Mouse (Mus musculus): ENCODE measurements around the gene Rasl10a. TPM values are rescaled to one million over a fixed set of nuclear protein-coding genes. Genes with fewer than 3 reads are reported as not detected.
A peak's percentile ranks its signal among the peaks of the same experiment; 100 is the strongest.

Rasl10a gene
- 2.8 and 3.2 TPM in 2 replicates for polyA plus RNA-seq (2016; fragmentation: Nextera tagmentation; extraction: Ambion mirVana)

DNA sequence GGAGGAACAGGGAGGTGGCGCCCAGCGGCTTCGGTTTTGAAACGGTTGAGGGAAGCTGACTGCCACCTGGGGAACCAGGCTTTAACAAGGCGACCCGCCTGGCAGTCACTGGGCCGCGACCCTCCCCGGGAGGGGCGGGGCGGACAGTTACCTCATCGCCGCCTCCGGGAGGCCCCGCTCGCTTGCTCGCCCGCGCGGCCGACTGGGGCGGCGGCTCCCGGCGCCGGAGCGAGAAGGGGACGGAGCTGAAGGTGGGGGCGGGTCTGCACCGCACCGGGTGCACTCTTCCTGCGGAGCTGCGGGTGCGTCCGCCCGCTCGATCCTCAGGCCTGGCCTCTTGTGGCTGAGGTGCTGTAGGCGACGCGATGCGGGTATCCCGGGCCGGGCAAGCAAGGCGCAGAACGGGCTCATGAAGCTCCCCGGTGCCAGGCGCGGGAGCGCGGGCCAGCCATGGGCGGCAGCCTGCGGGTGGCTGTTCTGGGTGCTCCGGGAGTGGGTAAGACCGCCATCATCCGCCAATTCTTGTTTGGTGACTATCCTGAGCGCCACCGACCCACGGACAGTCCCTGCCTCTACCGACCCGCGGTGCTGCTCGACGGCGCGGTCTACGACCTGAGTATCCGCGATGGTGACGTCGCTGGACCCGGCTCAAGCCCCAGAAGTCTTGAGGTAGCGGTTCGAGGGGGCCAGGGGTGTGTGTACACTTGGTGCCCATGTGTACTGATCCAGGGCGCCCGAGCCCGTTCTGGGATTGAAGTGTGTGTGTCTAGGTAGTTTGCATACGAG, at the start of gene Rasl10a:
Gene Rasl10a, plus strand, starts transcription at position 273 of the 786 bp plus-strand sequence.
- Histone ChIP-seq H3K36me3 (peaks cover 5% of the 10 kb centered on the region; the same call in 1 of the 2 replicates), H3K4me1 (replicated peaks) (peaks cover 64% of the 10 kb centered on the region), H3K9ac (replicated peaks) (peak within 1 kb of the TSS; percentile 56), H3K4me3 (replicated peaks) (peak within 1 kb of the TSS; percentile 51), H3K27ac (no peak within 1 kb of the TSS), H3K27me3 (peaks cover 88% of the 10 kb centered on the region), H3K4me2 (peak within 1 kb of the TSS; percentile 91), H3K9me3 (no peaks in the 10 kb centered on the region)
- 1% methylated on average over 75 of the region's 77 CpGs for WGBS
- no peak for ATAC-seq (ENCODE audit: insufficient number of reproducible peaks, insufficient read depth, low FRiP score, low TSS enrichment, low read depth)

DNA sequence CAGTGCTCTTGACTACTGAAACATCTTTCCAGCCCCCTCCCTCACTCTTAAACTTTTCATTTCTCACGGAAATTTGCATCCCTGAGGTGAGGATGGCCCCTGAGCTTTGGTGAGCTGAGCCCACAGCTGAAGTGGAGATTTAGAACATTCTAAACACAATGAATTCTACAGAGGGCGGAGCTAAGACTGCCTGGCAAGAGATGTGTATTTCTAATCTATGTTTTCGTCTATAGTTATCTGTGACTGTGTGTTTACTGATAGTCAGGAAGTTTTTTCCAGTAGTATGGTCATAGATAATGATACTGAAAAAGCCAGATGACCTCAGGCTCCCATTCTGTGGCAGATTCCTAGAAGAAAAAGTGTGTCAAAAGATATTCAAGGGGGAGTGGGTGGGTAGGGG, 49.1 kb upstream of the Rasl10a start:
- ATAC-seq (ENCODE audit: insufficient number of reproducible peaks, insufficient read depth, low FRiP score, low TSS enrichment, low read depth) = no peak
- no peak overlapping the region for H3K4me2 ChIP-seq
- no peaks in the 10 kb centered on the region for H3K9me3 ChIP-seq
- WGBS = 93% methylated on average over 3 of the region's 3 CpGs
- no peaks in the 10 kb centered on the region for H3K4me1 ChIP-seq (replicated peaks)
- H3K4me3 ChIP-seq (replicated peaks) = no peak overlapping the region
- H3K27me3 ChIP-seq = no peaks in the 10 kb centered on the region
- H3K36me3 ChIP-seq = peaks cover 29% of the 10 kb centered on the region
- H3K9ac ChIP-seq (replicated peaks) = no peak overlapping the region
- no peak overlapping the region for H3K27ac ChIP-seq

DNA sequence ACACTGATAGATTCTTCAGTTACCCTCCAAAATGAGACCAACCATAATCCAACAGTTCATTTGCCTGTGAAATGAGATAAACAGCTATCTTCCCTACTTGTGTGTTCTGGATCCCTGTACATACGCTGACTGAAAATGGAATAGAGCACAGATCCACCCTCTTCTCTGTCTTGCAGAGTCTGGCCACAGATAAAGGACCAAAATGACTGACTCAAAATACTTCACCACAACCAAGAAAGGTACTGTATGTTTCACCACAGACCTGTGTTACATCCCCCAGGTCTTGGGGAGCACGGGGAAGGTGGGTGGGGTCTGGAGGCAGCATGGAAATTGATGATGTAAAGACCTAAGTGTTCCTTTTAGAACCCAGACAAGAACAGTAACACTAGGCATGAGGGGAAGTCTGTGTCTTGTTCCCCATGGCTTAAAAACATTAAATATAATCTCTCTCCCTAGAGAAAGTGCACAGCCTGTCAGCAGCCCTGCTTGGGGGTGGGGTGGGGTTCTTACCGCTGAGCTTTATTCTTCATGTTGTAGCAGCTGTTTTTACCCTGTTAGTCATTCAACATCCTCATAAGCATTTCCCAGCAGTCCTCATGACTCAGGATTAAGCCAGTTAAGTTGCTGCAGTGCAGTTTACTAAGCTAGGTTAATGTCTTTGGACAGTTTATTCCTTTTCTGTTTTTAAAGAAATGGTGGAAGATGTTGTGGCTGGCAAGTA, 48.4 kb upstream of the Rasl10a start:
- no peak overlapping the region for H3K27ac ChIP-seq
- no peak overlapping the region for H3K9ac ChIP-seq (replicated peaks)
- no peaks in the 10 kb centered on the region for H3K9me3 ChIP-seq
- ATAC-seq (ENCODE audit: insufficient number of reproducible peaks, insufficient read depth, low FRiP score, low TSS enrichment, low read depth) = no peak
- H3K4me3 ChIP-seq (replicated peaks) = no peak overlapping the region
- 87% methylated on average over 3 of the region's 3 CpGs for WGBS
- no peaks in the 10 kb centered on the region for H3K4me1 ChIP-seq (replicated peaks)
- H3K4me2 ChIP-seq = no peak overlapping the region
- H3K27me3 ChIP-seq = no peaks in the 10 kb centered on the region
- peaks cover 34% of the 10 kb centered on the region for H3K36me3 ChIP-seq

DNA sequence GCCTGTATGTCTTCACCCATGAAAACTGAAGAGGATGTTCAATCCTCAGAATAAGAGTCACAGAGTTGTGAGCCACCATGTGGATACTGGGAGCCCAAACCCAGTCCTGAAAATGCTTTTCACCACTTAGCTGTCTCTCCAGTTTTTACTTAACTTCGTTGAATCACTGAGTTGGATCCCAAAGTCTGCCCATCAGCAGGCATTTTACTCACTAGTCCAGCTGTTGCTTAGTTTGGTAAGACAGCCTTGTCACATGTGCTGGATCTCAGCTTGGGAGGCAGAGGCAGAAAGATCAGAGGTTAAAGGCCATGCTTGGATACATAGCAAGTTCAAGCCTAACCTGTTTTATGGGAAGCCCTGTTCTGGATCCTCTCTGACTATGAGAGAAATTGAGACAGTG, 47.7 kb upstream of the Rasl10a start:
- Histone ChIP-seq H3K9me3 (no peaks in the 10 kb centered on the region), H3K4me2 (no peak overlapping the region), H3K4me1 (replicated peaks) (no peaks in the 10 kb centered on the region), H3K36me3 (peaks cover 37% of the 10 kb centered on the region), H3K27ac (no peak overlapping the region), H3K9ac (replicated peaks) (no peak overlapping the region), H3K27me3 (no peaks in the 10 kb centered on the region), H3K4me3 (replicated peaks) (no peak overlapping the region)
- ATAC-seq (ENCODE audit: insufficient number of reproducible peaks, insufficient read depth, low FRiP score, low TSS enrichment, low read depth) = no peak
- 73% methylated on average over 1 of the region's 1 CpGs for WGBS

DNA sequence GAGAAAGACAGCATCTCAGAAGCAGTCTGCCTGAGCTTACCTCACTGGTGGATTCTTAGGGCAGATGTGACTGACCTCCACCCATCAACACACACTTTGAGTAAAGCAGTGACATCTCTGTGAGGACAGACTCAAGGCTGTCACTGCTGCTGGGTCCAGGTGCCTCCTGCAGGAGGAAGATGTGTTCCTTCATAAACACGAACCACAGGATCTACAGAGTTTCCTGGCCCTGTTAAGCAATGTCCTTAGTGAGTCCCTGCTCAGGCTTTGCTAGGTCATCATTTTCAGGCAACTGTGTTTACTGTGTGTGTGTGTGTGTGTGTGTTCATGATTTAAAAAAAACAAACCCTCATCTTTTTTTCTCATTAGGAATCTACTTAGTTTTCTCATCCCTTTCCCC, 46.4 kb upstream of the Rasl10a start:
- no peaks in the 10 kb centered on the region for H3K27me3 ChIP-seq
- no peaks in the 10 kb centered on the region for H3K9me3 ChIP-seq
- peaks cover 46% of the 10 kb centered on the region for H3K36me3 ChIP-seq
- ATAC-seq (ENCODE audit: insufficient number of reproducible peaks, insufficient read depth, low FRiP score, low TSS enrichment, low read depth) = no peak
- 69% methylated on average over 1 of the region's 1 CpGs for WGBS
- no peak overlapping the region for H3K4me2 ChIP-seq
- no peaks in the 10 kb centered on the region for H3K4me1 ChIP-seq (replicated peaks)
- H3K4me3 ChIP-seq (replicated peaks) = no peak overlapping the region
- H3K27ac ChIP-seq = no peak overlapping the region
- no peak overlapping the region for H3K9ac ChIP-seq (replicated peaks)

DNA sequence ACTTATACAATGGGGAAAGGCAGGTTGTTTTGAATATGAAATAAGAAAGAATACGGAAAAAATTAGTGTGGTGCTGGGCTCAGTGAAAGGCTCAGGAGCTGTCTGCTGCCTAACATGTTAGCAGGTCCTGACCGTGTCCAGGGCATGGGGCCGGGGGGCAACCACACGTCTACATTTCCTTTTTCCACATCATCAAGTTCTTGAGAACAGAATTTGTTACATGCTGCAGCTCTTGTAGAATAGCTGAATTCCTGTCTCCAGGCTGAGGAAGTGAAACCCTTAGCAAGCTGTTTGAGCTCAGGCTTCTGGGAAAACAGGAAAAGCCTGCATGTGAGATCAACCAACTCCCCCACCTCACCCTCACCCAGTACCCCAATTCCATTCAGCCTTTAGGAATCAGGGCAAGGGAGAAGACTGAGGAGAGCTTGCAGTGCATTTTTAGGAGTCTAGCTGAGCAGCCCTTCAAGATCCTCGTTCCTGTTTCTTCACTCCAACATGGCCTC, 45.7 kb upstream of the Rasl10a start:
- Histone ChIP-seq H3K9ac (replicated peaks) (no peak overlapping the region), H3K4me1 (replicated peaks) (no peaks in the 10 kb centered on the region), H3K9me3 (no peaks in the 10 kb centered on the region), H3K4me2 (no peak overlapping the region), H3K27me3 (no peaks in the 10 kb centered on the region), H3K36me3 (peaks cover 54% of the 10 kb centered on the region), H3K4me3 (replicated peaks) (no peak overlapping the region), H3K27ac (no peak overlapping the region)
- no peak for ATAC-seq (ENCODE audit: insufficient number of reproducible peaks, insufficient read depth, low FRiP score, low TSS enrichment, low read depth)
- WGBS = 87% methylated on average over 5 of the region's 5 CpGs

DNA sequence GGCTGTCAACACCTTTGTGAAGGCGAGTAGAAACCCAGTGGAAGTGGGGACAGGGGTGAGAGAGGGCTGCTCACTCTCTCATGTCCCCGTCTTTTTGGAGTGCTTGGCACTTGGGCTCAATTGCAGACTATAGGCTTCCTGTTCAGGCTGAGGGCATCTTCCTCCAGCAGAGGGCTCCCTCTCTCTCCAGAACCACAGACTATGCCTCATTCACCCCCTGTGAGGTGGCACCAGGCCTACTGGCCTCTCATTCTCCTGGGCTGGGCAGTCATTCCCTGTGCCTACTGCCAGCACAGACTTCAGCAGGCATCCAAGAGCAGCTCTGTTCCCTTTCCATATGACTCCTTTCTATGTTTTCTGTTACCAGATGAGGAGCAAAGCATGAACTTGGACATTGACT, 42.2 kb upstream of the Rasl10a start:
- Histone ChIP-seq H3K4me1 (replicated peaks) (no peaks in the 10 kb centered on the region), H3K36me3 (peaks cover 78% of the 10 kb centered on the region), H3K27me3 (no peaks in the 10 kb centered on the region), H3K9ac (replicated peaks) (no peak overlapping the region), H3K4me3 (replicated peaks) (no peak overlapping the region), H3K9me3 (no peaks in the 10 kb centered on the region), H3K27ac (no peak overlapping the region), H3K4me2 (no peak overlapping the region)
- ATAC-seq (ENCODE audit: insufficient number of reproducible peaks, insufficient read depth, low FRiP score, low TSS enrichment, low read depth) = no peak
- WGBS = 58% methylated on average over 2 of the region's 2 CpGs

DNA sequence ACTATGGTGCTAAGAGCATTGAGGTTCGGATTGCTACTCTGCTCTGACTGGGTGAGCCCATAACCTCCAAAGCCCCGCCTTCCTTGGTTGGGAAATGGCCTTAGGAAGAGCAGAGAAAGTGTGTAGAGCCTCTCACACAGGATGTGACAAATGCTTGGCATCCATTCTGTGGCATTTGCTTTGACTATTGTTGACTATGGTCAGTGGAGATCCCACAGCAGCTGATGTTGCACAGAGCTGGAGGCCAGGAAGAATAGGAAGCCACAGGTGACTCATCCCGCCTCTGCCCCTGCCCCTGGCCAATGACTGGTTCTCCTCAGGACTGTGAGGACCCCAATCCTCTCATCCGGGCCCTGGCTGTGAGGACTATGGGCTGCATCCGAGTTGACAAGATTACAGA, 41.6 kb upstream of the Rasl10a start:
- H3K27ac ChIP-seq = no peak overlapping the region
- no peak overlapping the region for H3K4me3 ChIP-seq (replicated peaks)
- H3K9ac ChIP-seq (replicated peaks) = no peak overlapping the region
- ATAC-seq (ENCODE audit: insufficient number of reproducible peaks, insufficient read depth, low FRiP score, low TSS enrichment, low read depth) = no peak
- H3K36me3 ChIP-seq = peaks cover 78% of the 10 kb centered on the region
- H3K4me1 ChIP-seq (replicated peaks) = no peaks in the 10 kb centered on the region
- no peaks in the 10 kb centered on the region for H3K9me3 ChIP-seq
- H3K27me3 ChIP-seq = no peaks in the 10 kb centered on the region
- WGBS = 88% methylated on average over 5 of the region's 5 CpGs
- no peak overlapping the region for H3K4me2 ChIP-seq

DNA sequence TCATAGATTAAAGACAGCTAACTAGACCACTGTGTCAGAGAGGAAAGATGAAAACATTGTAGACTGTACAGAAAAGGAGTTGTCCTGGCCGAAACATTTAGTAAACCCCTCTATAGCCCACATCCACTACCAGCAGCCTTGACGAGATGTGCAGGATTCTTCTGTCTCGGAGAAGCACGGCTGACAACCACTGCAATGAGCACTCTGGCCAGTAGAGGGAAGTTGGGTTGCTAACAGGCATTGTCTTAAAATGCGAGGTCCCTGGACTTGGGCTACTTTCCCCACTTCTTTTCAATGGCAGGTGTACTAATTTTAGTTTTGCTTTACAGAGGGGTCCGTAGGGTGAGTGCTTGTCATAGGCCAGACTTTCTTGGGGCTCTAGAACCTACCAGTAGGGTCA, 40.4 kb upstream of the Rasl10a start:
- 71% methylated on average over 6 of the region's 6 CpGs for WGBS
- no peak overlapping the region for H3K4me2 ChIP-seq
- no peak overlapping the region for H3K9ac ChIP-seq (replicated peaks)
- H3K27me3 ChIP-seq = no peaks in the 10 kb centered on the region
- H3K9me3 ChIP-seq = no peaks in the 10 kb centered on the region
- no peak overlapping the region for H3K4me3 ChIP-seq (replicated peaks)
- peaks cover 76% of the 10 kb centered on the region for H3K36me3 ChIP-seq
- H3K4me1 ChIP-seq (replicated peaks) = no peaks in the 10 kb centered on the region
- ATAC-seq (ENCODE audit: insufficient number of reproducible peaks, insufficient read depth, low FRiP score, low TSS enrichment, low read depth) = no peak
- H3K27ac ChIP-seq = no peak overlapping the region

DNA sequence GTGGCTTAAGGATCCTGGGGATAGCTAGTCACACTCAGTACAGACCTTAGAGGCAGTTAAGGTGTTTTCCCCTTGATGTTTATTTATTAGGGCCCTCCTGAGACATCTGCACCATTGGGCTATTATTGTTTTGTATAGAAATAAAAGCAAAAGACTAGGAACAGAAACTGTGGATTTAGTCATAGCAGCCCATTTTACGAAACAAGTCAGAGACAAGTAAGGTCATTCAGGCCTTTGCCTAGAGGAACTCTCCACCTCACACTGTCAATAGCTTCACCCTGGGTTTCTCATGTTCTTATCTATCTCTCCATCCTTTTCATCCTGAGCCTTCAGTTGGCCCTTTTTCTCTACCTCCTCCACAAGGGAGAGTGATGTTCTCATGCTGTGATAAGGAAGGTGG, 32.8 kb upstream of the Rasl10a start:
- Histone ChIP-seq H3K4me2 (no peak overlapping the region), H3K36me3 (peaks cover 74% of the 10 kb centered on the region), H3K27ac (no peak overlapping the region), H3K4me1 (replicated peaks) (no peaks in the 10 kb centered on the region), H3K4me3 (replicated peaks) (no peak overlapping the region), H3K9ac (replicated peaks) (no peak overlapping the region), H3K9me3 (no peaks in the 10 kb centered on the region), H3K27me3 (no peaks in the 10 kb centered on the region)
- no peak for ATAC-seq (ENCODE audit: insufficient number of reproducible peaks, insufficient read depth, low FRiP score, low TSS enrichment, low read depth)
- WGBS = 97% methylated on average over 1 of the region's 1 CpGs

DNA sequence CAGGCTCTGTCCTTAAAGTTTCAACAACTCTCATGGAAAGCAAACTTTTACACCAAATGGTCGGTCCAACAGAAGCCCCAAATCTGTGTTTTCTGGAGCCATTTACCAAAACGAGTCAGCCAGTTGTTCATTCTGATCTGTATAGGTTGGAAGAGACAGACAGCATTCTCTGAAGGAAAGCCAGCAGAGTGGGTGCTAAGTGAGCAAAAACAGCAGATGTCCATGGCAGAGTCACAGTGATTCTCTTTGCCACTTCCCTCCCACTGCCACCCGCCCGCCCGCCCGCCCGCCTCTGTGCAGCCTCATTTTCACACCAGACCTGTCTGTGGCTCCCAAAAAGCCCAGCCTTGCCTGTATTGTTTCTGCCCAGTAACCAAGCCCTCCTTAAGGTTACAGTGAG, 29.7 kb upstream of the Rasl10a start:
- Histone ChIP-seq H3K4me1 (replicated peaks) (no peaks in the 10 kb centered on the region), H3K36me3 (peaks cover 94% of the 10 kb centered on the region), H3K27me3 (no peaks in the 10 kb centered on the region), H3K9me3 (no peaks in the 10 kb centered on the region), H3K27ac (no peak overlapping the region), H3K4me2 (no peak overlapping the region), H3K9ac (replicated peaks) (no peak overlapping the region), H3K4me3 (replicated peaks) (no peak overlapping the region)
- no peak for ATAC-seq (ENCODE audit: insufficient number of reproducible peaks, insufficient read depth, low FRiP score, low TSS enrichment, low read depth)
- 92% methylated on average over 7 of the region's 7 CpGs for WGBS

All from limb, embryonic 12.5 days (tissue).